Mouse (Mus musculus) spleen, adult 10 weeks (tissue): ENCODE data around the gene Tln1. TPM values are rescaled to one million over a fixed set of nuclear protein-coding genes. Genes with fewer than 3 reads are reported as not detected.

Experiments used
- polyA plus RNA-seq: library from polyadenylated mRNA; stranded (reverse); fragments of 350-450 nt; fragmentation: Illumina TruSeq; extraction: RNeasy Lipid Tissue Mini Kit (QIAGEN cat#74804); gene quantifications from one replicate; pipeline ENCODE4 v1.2.3, GENCODE M21; 2015; ENCODE audit warnings: low replicate concordance; ENCODE audit not compliant: insufficient read depth

The Tln1 gene
- polyA plus RNA-seq: 194 TPM

GRCm38 (mm10) chr4:43561997-43562768 is at the start of gene Tln1, which contains the start of gene Creb3:
TSS of gene Tln1 (minus strand) at chr4:43562691.
TSS of gene Creb3 (plus strand) at chr4:43562332.

GRCm38 (mm10) chr4:43584444-43585416 is 22.2 kb upstream of the Tln1 start, which contains the start of gene Msmp:
TSS of gene Msmp (minus strand) at chr4:43584494.

GRCm38 (mm10) chr4:43578376-43579204 is 16.1 kb upstream of the Tln1 start, which contains the start of the genes Rgp1 and Gba2:
TSS of gene Rgp1 (plus strand) at chr4:43578715.
TSS of gene Gba2 (minus strand) at chr4:43578873.

GRCm38 (mm10) chr4:43506536-43507185 is 55.8 kb downstream of the Tln1 start, which contains the start of gene Car9:
TSS of gene Car9 (plus strand) at chr4:43506966.

GRCm38 (mm10) chr4:43499407-43500333 is 62.8 kb downstream of the Tln1 start, which contains the start of gene Arhgef39:
TSS of gene Arhgef39 (minus strand) at chr4:43499695.

GRCm38 (mm10) chr4:43492821-43493185 is 69.7 kb downstream of the Tln1 start, which contains the start of gene Ccdc107:
TSS of gene Ccdc107 (plus strand) at chr4:43492900.

GRCm38 (mm10) chr4:43483535-43484091 is 78.9 kb downstream of the Tln1 start, which contains the start of gene Sit1:
TSS of gene Sit1 (minus strand) at chr4:43483734.

Other genes starting within 250 kb of the Tln1 start
- gene Rusc2, start 180.7 kb downstream of the Tln1 start, polyA plus RNA-seq: 1.6 TPM
- not detected for gene Fam166b, start 133.6 kb downstream of the Tln1 start, polyA plus RNA-seq
- 6.2 TPM for gene Tesk1, start 120.8 kb downstream of the Tln1 start, polyA plus RNA-seq
- gene Cd72, start 108.1 kb downstream of the Tln1 start, polyA plus RNA-seq: 389 TPM
- 11.4 TPM for gene Sit1, start 79.0 kb downstream of the Tln1 start, polyA plus RNA-seq
- gene Ccdc107, start 69.8 kb downstream of the Tln1 start, polyA plus RNA-seq: 47.6 TPM
- gene Arhgef39, start 63.0 kb downstream of the Tln1 start, polyA plus RNA-seq: 9.4 TPM
- gene Car9, start 55.7 kb downstream of the Tln1 start, polyA plus RNA-seq: 2.7 TPM
- gene Tpm2, start 38.9 kb downstream of the Tln1 start, polyA plus RNA-seq: 31.3 TPM
- gene Creb3, start 359 bp downstream of the Tln1 start, polyA plus RNA-seq: 64.5 TPM
- 28.8 TPM for gene Rgp1, start 16.0 kb upstream of the Tln1 start, polyA plus RNA-seq
- gene Gba2, start 16.2 kb upstream of the Tln1 start, polyA plus RNA-seq: 24.6 TPM
- 0.37 TPM for gene Msmp, start 21.8 kb upstream of the Tln1 start, polyA plus RNA-seq
- gene Npr2, start 69.2 kb upstream of the Tln1 start, polyA plus RNA-seq: 10.0 TPM
- not detected for gene Spag8, start 90.9 kb upstream of the Tln1 start, polyA plus RNA-seq
- 23.5 TPM for gene Hint2, start 93.8 kb upstream of the Tln1 start, polyA plus RNA-seq
- gene Tmem8b, start 106.3 kb upstream of the Tln1 start, polyA plus RNA-seq: 2.1 TPM
- 0.07 TPM for gene Fam221b, start 106.5 kb upstream of the Tln1 start, polyA plus RNA-seq
- gene Olfr70, start 138.1 kb upstream of the Tln1 start, polyA plus RNA-seq: not detected
- gene Olfr71, start 147.6 kb upstream of the Tln1 start, polyA plus RNA-seq: not detected
- gene Hrct1, start 164.5 kb upstream of the Tln1 start, polyA plus RNA-seq: 0.28 TPM
- 0.07 TPM for gene Spaar, start 167.3 kb upstream of the Tln1 start, polyA plus RNA-seq
- gene Olfr159, start 208.3 kb upstream of the Tln1 start, polyA plus RNA-seq: not detected